Mouse (Mus musculus) spleen, postnatal 36 days (tissue): ENCODE measurements around the gene Hmgb4.

ENCODE experiments used
- DNase-seq, 2 experiments: peaks; one replicate each; pipeline ENCODE4 v3.0.0; 2022; ENCODE audit warnings: low spot score in 2 of 2, mixed read lengths in 1 of 2

The Hmgb4 gene

DNA sequence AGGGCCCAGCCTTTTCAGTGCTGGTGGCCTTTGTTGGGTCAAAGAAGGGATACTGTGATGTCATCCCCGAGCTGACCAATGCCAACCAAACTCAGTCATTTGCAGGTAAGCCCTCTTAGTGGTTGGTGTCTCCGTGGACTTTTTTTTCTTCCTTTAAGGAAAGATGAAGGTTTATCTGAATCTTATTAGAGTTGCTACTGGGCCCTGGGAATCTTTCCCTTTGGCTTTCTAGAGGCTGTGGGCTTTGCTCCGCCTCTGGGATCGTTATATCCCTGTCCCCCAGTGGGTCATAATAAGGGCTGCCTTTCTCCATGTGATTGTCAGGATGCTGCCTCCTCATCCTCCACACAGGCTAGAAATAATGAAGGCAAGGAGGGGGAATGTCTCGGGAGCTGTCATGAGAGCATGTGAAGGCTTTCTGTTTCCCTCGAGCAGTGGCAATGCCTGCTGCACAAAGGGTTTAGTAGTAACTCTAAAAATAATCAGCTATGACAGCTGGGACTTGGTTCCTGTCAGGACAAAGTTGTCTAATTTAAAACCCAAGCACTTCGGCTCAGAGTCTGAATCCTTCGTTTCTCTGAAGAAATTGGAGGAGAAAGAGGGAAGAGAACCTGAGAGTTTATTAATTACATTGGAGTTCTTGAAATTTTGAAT lies at the start of gene Hmgb4:
Hmgb4 (minus strand) TSS at position 51 of the 654 bp plus-strand sequence.
- no peak for DNase-seq

DNA sequence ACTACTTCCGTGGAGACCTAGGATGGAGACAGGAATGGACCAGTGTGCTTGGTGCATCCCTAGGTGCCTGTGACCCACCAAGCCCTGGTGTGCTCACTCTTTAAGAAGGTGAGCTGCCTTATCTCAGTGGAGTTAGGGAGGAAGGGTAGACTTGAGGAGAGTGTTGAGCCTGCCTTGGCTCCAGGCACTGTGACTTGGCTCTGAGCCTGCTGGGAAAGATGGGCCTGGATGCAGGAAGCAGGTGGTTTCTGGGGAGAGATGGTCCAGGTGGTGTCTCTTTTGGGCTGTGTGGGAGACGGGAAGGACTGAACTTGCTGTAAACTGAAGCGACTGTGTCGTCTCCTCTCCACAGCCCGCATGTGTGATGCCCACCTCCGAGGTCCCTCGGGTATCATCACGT lies 45.3 kb upstream of the Hmgb4 start:
- no peak for DNase-seq

DNA sequence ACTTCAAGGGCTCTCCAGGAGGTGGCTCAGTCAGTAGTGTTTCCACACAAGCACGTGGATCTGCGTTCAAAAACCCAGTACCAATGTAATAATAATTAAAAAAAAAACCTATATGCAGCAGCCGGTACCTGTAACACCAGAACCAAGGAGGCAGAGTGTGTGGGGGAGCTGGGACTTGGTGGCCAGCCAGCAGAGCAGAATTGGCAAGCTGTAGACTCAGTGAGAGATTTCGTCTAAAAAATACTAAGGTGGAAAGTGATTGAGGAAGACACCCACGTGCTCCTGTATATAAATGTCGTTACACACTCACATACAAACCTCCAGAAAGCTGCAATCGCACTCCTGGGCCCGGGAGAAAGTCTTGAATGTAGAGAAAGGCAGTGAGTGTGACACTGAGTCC lies 43.3 kb upstream of the Hmgb4 start:
- DNase-seq = no peak

DNA sequence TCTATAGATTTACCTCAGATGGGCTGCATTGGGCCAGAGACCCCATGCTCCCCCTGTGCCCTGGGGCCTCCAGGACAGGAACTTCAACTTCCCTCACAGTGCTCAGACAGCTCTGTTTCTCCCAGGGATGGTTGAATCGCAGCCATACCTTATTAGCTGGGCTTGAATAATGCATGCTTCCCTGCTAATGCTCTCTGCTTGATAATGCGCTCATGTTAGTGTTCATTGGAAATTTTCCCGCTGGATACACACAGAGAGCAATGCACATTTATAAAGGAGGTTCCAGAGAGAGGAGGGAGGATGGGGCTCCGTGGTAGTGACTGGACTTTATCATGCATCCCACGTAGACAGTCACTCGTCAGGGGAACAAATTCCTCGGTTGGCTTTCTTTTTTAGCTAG lies 27.3 kb upstream of the Hmgb4 start:
- no peak for DNase-seq

DNA sequence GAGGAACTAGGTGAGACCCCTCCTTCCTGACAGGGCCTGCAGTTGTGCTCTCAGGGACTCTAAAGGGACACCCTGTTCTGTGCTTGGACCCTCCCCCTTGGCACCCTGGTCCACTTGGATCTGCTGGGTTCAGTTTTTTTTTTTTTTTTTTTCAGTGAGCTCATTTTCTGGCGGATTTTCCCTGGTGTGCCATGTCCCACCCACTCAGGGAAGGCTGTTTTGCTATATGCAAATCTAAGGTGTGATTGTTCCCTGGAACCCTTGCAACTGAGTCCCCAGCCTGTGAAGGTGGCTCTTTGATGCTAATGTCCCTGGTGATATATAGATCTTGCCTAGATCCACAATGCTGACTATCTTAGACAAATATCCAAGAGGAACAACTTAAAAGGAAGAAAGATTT lies 24.3 kb upstream of the Hmgb4 start:
- no peak for DNase-seq

DNA sequence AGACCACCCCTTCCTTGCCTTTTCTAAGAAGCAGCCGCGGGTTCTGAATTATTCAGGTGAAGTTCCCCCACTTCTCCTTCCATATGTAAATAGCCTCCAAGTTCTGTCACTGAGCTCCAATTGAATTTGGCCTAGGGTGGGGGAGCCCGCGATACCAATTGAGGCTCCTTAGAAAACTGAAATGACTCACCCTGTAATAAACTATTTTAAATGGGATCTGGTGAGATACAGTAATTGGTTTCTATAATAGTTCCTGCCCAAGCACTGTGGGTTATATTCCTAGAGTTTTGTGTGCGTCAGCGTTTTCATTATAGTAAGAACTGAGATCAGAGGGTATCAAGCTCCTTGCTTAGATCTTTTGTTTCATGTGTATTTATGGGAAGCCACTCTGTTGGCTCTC lies 14.8 kb upstream of the Hmgb4 start:
- no peak for DNase-seq

DNA sequence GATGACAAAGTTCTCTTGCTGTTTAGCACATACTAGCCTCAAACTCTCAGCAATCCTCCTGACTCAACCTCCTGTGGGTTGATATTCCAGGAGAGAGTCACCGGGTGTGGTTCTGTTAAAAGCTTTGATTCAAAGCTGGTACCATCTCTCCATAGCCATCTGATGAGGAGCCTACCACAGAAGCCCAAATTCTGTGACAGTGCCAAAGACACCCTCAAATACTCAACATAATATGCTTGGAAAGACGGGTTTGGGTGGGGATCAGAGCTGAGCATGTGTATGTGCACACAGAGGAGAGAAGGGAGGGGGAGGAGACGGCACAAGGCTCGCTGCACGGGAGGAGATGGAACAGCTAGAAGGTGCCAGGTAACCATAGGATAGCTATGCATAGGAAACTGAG lies 14.4 kb upstream of the Hmgb4 start:
- no peak for DNase-seq

DNA sequence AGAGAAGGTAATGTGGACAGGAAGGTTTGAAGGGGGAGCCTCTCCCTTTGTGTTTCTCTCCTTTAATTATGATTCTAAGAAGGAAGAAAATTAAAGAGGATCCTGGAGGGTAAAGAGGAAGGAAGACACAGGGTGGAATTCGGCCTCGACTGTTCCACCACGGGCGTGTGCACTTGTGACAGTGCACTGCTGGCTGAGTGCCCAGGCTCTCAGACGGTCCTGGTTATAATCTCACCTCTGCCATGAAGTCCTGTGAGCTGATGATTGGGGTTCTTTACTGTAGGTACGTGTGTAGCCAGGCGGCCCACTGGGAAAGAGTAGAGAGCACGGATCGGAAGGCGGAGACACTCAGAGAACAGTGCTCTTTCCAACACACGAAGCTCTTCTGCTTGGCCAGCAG lies 12.4 kb upstream of the Hmgb4 start:
- DNase-seq = no peak

DNA sequence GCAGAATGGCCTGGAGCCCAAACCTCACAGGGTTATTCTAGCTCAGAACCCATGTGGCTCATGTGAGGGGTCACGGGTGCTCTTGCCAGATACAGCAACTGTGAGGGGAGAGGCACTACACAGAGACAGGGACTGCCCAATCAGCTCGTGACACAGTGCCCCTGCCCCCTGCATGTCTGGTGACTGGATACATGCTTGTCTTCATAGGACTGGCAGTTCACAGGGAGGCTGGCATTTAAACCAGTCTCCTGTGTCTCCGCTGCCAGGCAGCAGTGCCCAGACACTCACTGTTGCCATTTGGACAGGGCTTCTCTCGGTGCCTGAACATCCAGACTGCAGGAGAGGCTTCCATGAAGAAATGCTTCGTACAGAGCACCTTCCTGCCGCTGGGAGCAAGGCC lies 11.7 kb upstream of the Hmgb4 start:
- DNase-seq = no peak

DNA sequence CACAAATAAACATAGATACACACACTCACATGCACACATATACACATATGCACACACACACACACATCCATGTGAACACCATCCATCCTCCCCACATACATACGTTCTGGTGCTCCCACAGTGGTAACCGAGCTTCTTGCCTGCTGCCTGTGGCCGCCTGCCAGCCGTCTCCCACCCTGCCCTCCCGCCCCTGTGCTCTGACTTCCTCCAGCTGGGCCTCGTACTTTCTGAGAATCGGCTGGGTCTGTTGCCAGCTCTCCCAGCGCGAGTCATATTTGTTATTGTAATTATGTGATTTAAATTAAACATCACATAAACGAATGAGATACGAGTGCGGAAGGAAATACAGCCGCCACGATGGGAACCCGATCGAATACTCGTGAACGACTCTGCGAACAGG lies 10.2 kb upstream of the Hmgb4 start:
- no peak for DNase-seq

DNA sequence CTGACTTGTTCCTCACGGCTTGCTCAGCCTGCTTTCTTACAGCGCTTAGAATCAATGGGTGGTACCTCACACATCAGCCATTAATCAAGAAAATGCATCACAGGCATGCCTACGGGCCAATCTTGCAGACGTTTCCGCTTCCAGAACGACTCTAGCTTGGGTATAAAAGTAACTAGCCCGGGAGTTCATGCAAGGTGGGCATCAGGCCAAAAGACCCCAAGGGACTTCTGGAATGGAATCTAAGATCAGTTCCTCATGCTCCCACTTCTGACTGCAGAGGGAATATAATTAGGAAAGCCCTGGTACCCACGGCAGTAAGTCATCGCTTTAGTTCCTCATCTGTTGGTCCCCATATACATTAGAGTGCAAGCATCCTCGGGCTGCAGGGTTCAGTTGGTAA lies 9.4 kb upstream of the Hmgb4 start:
- DNase-seq = no peak

DNA sequence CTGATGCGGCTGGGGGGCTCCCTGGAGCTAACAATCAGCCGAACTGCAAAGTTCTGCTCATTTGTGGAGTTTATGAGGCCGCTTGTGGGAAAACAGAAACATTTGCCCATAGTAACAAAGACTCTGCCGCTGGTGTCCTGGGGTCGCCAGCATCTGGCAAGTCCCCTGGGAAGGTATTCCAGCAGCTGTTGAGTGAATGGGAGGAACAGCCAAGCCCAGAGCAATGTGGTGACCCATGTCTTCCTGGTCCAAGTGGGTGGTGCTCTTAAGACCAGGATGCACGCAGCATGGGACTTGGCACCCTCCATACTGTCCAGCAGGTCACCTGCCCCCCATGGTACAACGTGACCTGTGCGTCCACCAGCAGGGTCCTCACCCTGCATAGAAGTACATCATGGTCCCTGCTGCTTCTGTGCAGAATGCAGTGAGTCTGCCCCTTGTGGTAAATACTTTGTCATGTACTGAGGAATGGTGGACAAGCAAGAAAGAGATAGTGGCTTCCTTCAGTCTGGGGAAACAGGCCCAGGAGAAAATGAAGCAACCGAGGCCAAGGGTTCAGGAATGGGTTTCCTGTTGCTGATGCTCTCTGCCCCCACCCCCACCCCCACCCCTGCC lies 8.6 kb upstream of the Hmgb4 start:
- no peak for DNase-seq

DNA sequence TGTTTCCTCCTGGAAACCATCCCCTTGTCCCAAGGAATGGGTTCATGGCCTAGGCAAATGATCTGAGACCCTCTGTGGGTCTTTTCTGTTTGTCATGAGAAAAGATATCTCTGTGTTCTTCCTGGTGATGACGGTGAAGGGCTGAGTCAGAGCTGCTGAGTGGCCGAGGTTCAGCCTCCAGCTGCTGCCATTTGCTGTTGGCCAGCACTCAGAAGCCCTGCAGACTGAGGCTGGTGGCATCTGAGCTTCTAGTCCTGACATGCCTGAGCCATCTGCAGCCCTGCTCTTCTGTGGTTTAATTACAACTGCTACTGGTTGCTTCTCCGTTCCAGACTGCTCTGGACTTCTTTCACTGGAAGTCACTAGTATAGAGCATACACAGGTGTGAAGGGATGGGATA lies 4.6 kb upstream of the Hmgb4 start:
- DNase-seq = no peak

DNA sequence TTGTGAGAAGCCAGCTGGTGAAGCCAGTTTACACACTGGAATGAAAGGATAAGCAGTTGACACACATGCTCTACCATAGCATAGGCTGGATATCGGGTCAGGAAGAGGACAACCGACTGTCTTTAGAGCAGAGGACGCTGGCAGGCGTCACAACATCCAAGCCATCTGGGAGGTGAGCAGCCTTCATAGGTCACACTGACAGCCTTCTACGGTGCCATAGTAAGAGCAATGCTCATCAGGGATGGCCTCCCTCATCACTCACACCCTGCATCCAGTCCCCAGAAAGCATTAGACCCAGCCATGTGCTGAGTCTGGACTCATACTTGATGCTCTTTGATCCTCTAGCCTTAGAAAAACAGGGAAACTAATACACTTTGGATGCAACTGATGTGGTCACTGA lies 3.7 kb upstream of the Hmgb4 start:
- DNase-seq = no peak

DNA sequence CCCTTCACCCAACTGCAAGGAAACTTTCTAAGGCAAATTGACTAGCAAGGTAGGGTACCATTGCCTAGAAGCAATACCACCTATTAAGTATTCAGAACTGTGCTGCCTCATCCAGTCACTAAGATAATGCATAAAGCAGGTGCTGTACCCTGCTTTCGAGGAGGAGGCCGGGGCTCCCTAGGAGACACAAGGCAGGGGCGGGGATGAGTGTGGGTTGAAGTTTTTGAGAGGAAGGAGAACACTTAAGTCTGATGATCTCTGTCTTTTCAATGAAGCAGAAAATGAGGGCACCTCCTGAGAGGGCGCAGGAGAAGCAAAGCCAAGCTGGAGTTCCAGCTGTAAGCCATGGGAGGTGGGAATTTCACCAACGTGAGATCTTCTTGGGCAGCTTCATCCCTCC lies 1.5 kb downstream of the Hmgb4 start:
- DNase-seq = no peak

DNA sequence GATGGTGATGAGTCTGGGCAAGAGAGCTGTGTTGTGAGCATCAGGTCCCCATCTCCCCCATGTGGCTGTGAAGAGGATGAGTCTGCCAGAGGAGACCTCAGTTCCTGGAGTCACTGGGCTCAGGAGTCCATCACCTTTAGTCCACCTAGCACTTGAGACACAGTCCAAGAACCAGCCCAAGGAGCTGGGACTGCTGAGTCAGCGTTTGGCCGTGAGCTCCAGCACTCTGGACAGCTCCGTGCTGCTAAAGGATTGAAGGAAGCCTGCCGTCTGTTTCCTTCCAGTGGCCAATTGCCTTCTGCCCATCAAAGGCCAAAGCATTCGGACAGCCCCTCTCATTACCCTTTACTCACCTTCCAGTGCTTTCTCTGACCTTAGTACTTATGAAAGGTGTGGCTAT lies 12.1 kb downstream of the Hmgb4 start:
- no peak for DNase-seq

DNA sequence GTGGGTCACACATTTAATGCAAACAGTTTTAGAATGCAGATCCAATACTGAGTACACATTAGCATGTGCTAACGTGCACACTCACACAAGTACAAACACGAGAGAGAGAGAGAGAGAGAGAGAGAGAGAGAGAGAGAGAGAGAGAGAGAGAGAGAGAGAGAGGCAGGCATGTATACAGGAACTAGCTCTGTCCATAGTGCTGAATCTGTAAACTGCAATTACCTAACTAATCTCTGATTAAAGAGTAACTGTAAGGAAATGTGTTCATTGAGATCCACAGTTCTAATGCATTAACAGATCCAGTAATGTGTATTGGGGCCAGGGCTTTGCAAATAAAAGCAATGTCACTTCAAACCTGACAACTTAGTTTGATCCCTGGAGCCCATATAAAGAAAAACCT lies 15.6 kb downstream of the Hmgb4 start:
- DNase-seq = no peak

DNA sequence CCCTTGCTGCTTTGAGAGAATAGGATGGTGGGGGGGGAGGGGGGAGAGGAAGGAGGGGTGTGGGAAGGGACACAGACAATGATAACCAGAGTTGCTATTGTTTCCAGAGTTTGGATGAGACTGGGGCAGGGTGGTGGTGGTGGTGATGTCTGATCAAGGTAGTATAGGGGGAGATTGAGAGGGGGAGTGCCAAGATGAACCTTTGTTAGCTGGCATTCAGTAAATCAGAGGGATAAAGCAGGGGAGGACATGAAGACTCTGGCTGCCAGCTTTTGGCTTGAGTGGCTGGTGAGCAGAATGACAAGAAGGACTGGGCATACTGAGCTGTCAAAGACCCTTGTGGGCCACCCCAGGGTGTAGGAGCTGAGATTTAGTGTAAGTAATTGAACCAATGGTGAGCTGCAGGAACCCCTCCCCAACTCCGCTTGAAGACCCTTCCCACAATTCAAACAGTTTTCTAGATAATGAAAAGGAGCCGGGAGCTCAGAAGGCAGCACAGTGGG lies 18.9 kb downstream of the Hmgb4 start:
- no peak for DNase-seq

DNA sequence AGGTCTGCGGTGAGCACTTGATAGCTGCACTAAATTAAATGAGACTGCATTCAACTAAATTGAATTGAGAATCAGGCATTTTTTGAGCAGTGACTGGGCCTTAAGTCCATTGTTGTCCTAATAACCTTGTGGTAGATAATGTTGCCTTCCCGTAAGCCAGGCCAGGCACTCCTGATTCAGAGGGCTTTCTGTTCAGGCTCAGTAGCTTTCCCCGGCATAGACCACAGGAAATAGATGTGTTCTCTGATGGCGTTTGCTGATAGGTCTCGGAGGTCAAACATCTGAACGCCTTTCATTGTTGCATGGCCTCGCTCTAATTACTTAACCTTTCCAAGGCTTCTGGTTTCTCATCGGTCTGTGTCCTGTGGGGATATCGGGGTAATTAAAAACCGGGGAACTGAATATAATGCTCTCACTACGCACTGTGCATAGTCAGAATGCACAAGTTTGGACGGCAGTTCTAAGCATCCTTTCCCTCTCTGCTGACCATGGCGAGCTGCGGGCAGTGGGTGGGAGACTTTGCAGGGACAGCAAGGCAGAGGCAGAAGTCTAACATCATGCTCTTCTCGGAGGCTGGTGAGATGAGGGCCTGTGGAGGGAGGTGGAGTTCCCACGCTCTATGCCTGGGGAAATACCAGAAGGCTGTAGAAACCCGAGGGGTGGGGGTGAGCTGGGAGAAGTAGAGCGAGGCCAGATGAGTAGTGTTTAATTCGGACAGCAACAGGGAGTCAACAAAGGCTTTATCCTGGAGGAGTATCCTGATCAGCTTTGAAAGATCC lies 19.5 kb downstream of the Hmgb4 start:
- DNase-seq = no peak

DNA sequence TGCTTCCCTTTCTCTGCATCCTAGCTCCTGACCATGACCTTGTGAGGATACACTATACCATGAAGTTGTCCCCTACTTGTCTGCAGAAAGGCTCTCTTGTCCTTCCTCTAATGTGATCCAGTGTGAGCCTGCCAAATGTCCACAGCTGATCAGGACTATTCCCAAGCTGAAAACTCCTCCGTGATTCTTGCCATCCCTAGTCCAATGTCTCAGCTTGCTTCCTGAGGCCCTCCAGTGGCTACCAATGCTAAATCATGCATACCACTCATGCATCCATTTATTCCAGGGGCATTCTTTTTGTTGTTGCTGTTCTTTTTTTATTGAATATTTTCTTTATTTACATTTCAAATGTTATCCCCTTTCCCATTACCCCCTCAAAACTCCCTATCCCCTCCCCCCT lies 21.6 kb downstream of the Hmgb4 start:
- no peak for DNase-seq

DNA sequence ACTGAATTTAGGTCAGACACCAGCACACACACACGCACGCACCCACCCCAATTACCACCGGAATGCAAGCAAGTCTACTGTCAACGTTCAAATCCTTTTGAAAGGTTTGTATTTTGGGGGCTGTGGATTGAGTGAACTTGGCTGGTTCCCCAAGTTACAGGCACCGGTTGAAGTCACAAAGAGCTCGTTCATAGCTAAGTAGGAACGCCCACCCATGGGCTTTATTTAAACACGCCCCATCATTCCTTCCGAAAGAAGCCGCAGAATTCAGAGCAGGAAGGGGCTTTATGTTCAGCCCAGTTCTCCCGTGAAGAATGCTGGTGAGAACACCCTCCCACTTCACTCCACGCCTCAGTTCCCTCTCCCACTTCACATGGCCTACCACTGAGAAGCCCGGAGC lies 27.3 kb downstream of the Hmgb4 start:
- DNase-seq = no peak

DNA sequence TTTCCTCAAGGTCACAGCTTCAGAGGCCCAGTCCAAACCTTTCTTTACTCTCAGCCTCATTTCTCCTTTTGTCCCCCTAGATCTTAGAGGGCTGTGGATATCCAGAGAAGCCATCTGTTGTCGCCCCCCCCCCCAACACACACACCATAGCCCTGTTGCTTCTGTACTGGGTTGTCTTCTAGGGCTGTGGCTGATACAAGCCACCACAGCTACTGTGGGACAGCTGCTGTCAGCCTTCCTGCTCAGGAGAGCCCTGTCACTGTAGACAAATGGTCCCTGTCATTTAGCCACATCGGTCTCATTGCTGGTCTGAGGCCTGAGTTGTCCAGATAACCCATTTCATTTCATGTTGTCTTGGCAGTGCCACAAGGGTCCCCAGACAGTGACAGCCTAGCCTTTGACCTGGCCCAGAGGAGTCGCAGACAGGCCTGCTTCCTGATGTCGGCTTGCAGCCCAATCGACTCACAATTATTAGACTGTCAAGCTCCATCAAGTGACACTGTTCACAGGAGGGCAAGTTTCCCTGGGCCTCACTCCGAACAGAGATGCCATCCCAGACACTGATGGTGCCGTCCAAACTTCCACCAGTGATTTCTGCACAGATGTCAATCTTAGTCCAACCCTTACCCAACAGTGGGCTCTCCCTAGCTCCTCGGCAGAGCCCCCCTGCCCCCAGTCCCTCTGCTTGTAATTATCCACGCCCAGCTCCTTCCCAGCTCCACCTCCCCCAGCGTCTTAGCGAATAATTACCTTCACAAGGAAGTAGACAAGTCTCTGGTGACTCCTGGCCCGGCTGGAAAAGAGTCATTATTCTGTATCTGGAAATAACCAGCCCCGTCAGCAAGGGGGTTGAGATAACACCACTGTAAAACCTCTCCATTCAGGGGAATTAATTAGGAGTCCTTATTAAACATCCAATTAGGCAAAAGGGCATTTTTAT lies 33.1 kb downstream of the Hmgb4 start:
- DNase-seq = no peak
